Mouse (Mus musculus) T-helper 1 cell (primary cell): ENCODE measurements around the gene Map4k3.
"Not testable (repeated sequence)": the region's sequence is repeated elsewhere in the genome, so short reads cannot be mapped to it uniquely, and the experiment has no call there.

Experiments
- in situ Hi-C: fragments of 300-600 bp; cut with MboI, MseI; formaldehyde crosslinking; loops from one replicate; pipeline ENCODE4 v1.15.1; 2025; ENCODE audit warnings: high pct_unique_total_duplicates

The Map4k3 gene

GRCm38 (mm10) chr17:80728062-80728858 is at the start of gene Map4k3:
TSS of gene Map4k3 (minus strand) at chr17:80728485.
- in situ Hi-C loops = no loop called here

GRCm38 (mm10) chr17:80777581-80777980 is 49.3 kb upstream of the Map4k3 start:
- in situ Hi-C loops = loop anchor here (25.0 kb wide), 1 partner anchor 840 kb away; no protein-coding TSS in a partner anchor

- in situ Hi-C loops = loop anchor here (25.0 kb wide), 1 partner anchor 838 kb away; no protein-coding TSS in a partner anchor
These were observed 47.0 kb upstream of the Map4k3 start for GRCm38 (mm10) chr17:80775178-80775788.

- in situ Hi-C loops = no loop called here
These were observed 44.5 kb upstream of the Map4k3 start for GRCm38 (mm10) chr17:80772545-80773453.

GRCm38 (mm10) chr17:80770065-80770464 is 41.8 kb upstream of the Map4k3 start:
- in situ Hi-C loops = no loop called here

GRCm38 (mm10) chr17:80765204-80765603 is 36.9 kb upstream of the Map4k3 start:
- in situ Hi-C loops = no loop called here

- in situ Hi-C loops = no loop called here
These were observed 34.9 kb upstream of the Map4k3 start for GRCm38 (mm10) chr17:80763065-80763681.

GRCm38 (mm10) chr17:80762391-80763040 is 34.2 kb upstream of the Map4k3 start:
- in situ Hi-C loops = no loop called here

GRCm38 (mm10) chr17:80761191-80761590 is 32.9 kb upstream of the Map4k3 start:
- in situ Hi-C loops = not testable (repeated sequence)

- in situ Hi-C loops = no loop called here
These were observed 32.3 kb upstream of the Map4k3 start for GRCm38 (mm10) chr17:80760344-80761145.

- in situ Hi-C loops = no loop called here
These were observed 27.8 kb upstream of the Map4k3 start for GRCm38 (mm10) chr17:80756043-80756442.

GRCm38 (mm10) chr17:80755076-80755871 is 27.0 kb upstream of the Map4k3 start:
- in situ Hi-C loops = no loop called here

GRCm38 (mm10) chr17:80754589-80754988 is 26.3 kb upstream of the Map4k3 start:
- in situ Hi-C loops = no loop called here

GRCm38 (mm10) chr17:80752466-80752865 is 24.2 kb upstream of the Map4k3 start:
- in situ Hi-C loops = no loop called here

- in situ Hi-C loops = no loop called here
These were observed 11.1 kb upstream of the Map4k3 start for GRCm38 (mm10) chr17:80739421-80739820.

GRCm38 (mm10) chr17:80734700-80735099 is 6.4 kb upstream of the Map4k3 start:
- in situ Hi-C loops = no loop called here

- in situ Hi-C loops = no loop called here
These were observed 5.0 kb upstream of the Map4k3 start for GRCm38 (mm10) chr17:80733121-80733800.

- in situ Hi-C loops = no loop called here
These were observed 4.0 kb upstream of the Map4k3 start for GRCm38 (mm10) chr17:80732256-80732655.

- in situ Hi-C loops = not testable (repeated sequence)
These were observed 2.0 kb upstream of the Map4k3 start for GRCm38 (mm10) chr17:80730283-80730682.
